Mouse (Mus musculus): ENCODE data around the gene Dst. TPM values are rescaled to one million over a fixed set of nuclear protein-coding genes. Genes with fewer than 3 reads are reported as not detected.

Gene Dst
- 100 to 1,000 TPM; 243 to 269 TPM for total RNA-seq (2021)

DNA sequence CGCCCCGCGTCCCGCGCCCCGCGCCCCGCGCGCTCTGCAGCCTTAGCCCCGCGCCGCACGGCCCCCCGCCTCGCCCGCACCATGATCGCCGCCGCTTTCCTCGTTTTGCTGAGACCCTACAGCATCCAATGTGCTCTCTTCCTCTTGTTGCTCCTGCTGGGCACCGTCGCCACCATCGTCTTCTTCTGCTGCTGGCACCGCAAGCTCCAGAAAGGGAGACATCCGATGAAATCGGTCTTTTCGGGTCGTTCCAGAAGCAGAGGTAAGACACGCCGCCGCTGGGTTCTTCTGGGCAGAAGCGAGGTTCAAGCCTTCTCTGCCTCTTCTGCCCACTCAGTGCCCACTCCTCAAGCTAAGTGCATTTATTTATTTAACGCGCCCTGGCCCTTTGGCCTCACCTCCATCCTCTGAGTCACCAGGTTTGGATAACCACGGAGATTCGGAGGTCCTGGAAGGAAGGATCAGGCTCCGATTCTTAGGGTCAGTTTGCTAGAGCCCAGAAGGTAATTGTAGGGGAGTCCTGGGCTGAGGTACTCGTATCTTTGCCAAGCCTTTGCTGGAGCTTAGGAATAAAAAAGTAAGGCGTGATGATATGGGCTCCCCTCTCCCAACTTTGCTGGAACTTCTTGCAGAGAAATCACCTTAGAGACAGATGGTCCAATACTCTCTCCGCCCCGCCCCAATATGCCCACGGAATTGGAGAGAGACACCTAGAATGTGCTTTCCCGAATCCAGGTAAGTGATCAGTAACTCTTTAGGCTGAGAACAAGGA is at the start of gene Dst:
Gene Dst (plus strand): TSS at position 35 of the 772 bp plus-strand sequence.
- DNase-seq (ENCODE audit: low spot score in 2 of 2), result no peak
- intact Hi-C loops (cut with DNase I), result loop anchor here (5.0 kb wide), 3 partner anchors 39 to 96 kb away; partner anchors contain the start of gene Zfp451

GRCm38 (mm10) chr1:33869031-33869430 is 39.0 kb upstream of the Dst start:
- intact Hi-C loops (cut with DNase I), result no loop called here
- no peak for DNase-seq (ENCODE audit: low spot score in 2 of 2)

GRCm38 (mm10) chr1:33869437-33869836 is 38.6 kb upstream of the Dst start:
- intact Hi-C loops (cut with DNase I), result no loop called here
- DNase-seq (ENCODE audit: low spot score in 2 of 2), result no peak

DNA sequence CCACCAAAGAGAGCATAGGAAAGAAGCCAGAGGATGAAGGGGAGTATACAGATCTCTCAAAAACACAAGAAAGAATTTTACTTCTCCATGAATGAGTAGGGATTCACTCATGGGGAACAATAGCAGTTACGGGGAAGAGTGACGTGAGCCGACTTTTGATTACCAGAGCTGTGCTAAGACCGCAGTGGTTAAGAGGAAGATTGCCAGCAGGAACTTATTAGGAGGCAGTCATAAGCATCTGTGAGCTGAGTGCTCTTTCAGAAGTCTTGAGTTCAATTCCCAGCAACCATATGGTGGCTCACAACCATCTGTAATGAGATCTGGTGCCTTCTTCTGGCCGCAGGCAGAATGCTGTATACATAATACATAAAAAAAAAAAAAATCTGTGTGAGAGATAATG is 34.5 kb upstream of the Dst start:
- DNase-seq (ENCODE audit: low spot score in 2 of 2), result no peak
- intact Hi-C loops (cut with DNase I), result no loop called here

GRCm38 (mm10) chr1:33875691-33876090 is 32.3 kb upstream of the Dst start:
- intact Hi-C loops (cut with DNase I), result no loop called here
- DNase-seq (ENCODE audit: low spot score in 2 of 2), result no peak

- intact Hi-C loops (cut with DNase I), result no loop called here
- DNase-seq (ENCODE audit: low spot score in 2 of 2), result no peak
Measured at GRCm38 (mm10) chr1:33876416-33876815, 31.6 kb upstream of the Dst start.

- no peak for DNase-seq (ENCODE audit: low spot score in 2 of 2)
- intact Hi-C loops (cut with DNase I), result no loop called here
Measured at GRCm38 (mm10) chr1:33878170-33878569, 29.9 kb upstream of the Dst start.

- intact Hi-C loops (cut with DNase I), result no loop called here
- peak; percentile 19 to 36 for DNase-seq (ENCODE audit: low spot score in 2 of 2)
Measured at GRCm38 (mm10) chr1:33883102-33883839, 24.8 kb upstream of the Dst start.

DNA sequence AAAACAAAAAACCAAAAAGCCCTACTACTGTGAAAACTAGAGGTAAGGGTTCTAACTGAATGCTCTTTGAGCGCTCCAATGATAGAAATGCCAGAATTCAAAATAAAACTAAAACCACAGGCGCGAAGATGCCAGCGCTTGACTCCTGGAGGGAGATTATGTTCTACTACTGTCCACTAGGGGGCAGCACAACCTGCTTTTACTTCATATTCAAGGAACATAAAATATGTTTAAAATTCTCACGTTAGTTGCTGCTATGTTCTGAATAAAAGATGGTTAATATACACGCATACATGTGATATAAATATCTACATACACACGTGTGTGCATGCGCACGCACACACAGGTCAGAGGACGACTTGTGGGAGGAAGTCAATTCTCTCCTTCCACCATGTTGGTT is 15.2 kb upstream of the Dst start:
- intact Hi-C loops (cut with DNase I), result loop anchor here (2.0 kb wide), 1 partner anchor 74 kb away; no protein-coding TSS in a partner anchor
- peak; percentile 14 to 35 for DNase-seq (ENCODE audit: low spot score in 2 of 2)

GRCm38 (mm10) chr1:33896116-33896515 is 11.9 kb upstream of the Dst start:
- no peak for DNase-seq (ENCODE audit: low spot score in 2 of 2)
- intact Hi-C loops (cut with DNase I), result no loop called here

DNA sequence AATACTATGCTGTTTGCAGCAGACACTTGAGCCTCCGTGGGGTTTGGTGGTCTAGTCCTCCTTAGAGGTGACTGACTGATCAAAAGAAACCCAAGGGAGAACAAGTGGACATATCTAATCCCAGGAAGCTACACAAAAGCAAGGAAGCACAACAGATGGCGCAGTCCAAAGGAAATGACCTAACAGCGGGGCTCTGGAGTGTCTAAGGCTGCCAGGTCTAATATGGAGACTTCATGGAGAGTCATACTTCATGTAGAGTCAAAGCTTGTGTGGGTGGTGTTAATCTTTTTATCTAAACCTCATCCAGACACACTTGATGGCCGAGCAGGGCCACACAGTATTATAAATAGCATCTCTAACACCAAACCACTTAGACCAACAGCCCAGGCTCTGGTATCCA is 11.4 kb upstream of the Dst start:
- intact Hi-C loops (cut with DNase I), result no loop called here
- DNase-seq (ENCODE audit: low spot score in 2 of 2), result no peak

GRCm38 (mm10) chr1:33897426-33897825 is 10.6 kb upstream of the Dst start:
- no peak for DNase-seq (ENCODE audit: low spot score in 2 of 2)
- intact Hi-C loops (cut with DNase I), result no loop called here

DNA sequence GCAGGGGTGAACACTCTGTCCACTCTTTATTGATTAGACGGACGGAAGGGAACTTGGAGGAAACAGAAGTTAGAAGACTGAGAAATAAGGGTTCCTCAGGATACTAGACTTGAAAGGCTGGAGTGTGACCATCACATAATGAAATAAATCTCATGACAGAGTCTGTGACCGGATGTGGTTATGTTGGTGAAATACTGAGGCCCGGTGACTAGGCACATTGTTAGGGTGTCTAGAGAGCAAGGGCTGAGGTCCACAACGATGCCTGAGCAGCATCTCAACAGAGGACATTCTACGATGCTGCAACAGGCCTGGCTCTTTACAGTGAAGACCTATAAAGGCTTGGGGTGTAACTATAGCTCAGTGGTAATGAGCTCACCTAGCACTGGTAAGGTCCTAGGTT is 9.7 kb upstream of the Dst start:
- no peak for DNase-seq (ENCODE audit: low spot score in 2 of 2)
- intact Hi-C loops (cut with DNase I), result no loop called here

DNA sequence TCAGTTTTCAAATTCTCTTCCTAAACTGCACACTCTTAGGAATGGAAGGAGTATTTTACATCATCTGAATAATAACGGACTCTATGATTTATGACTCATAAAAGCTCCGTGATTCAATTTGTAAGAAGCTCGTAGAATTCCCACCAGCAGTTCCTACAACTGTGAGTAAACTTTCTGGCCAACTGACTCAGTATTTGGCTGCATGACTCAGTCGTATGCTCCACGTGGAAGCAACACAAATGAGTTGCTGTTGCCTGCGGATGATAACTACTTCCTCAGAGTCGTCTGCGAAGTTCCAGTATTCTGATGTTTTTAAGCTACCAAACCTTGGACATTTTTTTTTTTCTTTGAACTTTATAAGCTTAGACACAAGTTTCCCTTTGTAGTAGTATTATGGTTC is 7.8 kb upstream of the Dst start:
- intact Hi-C loops (cut with DNase I), result no loop called here
- no peak for DNase-seq (ENCODE audit: low spot score in 2 of 2)

- intact Hi-C loops (cut with DNase I), result no loop called here
- DNase-seq (ENCODE audit: low spot score in 2 of 2), result no peak
Measured at GRCm38 (mm10) chr1:33903587-33903986, 4.4 kb upstream of the Dst start.

DNA sequence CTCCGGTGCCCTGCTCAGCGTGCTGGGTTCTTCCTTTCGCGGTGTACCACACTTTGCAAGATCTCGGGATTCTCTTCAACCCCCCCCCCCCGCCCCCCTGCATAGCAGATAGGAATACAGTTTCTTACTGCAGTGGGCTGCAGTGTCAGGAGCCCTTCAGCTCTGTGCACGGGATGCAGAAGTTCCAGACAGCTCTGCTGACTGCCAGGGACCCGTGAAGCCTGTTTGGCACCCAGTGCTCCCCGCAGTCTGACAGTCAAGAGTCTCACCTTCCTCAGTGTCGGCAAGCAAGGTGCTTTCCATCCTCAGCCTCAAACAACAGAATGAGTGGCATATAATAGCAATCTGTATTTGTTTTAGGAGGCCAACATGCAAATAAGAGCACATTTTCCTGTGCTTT is 1.8 kb upstream of the Dst start:
- intact Hi-C loops (cut with DNase I), result loop anchor here (5.0 kb wide), 3 partner anchors 41 to 94 kb away; partner anchors contain the start of gene Zfp451
- no peak for DNase-seq (ENCODE audit: low spot score in 2 of 2)

- DNase-seq (ENCODE audit: low spot score in 2 of 2), result peak; percentile 35 to 46
- intact Hi-C loops (cut with DNase I), result loop anchor here (5.0 kb wide), 3 partner anchors 40 to 95 kb away; partner anchors contain the start of gene Zfp451
Measured at GRCm38 (mm10) chr1:33906927-33907326, 1.1 kb upstream of the Dst start.

DNA sequence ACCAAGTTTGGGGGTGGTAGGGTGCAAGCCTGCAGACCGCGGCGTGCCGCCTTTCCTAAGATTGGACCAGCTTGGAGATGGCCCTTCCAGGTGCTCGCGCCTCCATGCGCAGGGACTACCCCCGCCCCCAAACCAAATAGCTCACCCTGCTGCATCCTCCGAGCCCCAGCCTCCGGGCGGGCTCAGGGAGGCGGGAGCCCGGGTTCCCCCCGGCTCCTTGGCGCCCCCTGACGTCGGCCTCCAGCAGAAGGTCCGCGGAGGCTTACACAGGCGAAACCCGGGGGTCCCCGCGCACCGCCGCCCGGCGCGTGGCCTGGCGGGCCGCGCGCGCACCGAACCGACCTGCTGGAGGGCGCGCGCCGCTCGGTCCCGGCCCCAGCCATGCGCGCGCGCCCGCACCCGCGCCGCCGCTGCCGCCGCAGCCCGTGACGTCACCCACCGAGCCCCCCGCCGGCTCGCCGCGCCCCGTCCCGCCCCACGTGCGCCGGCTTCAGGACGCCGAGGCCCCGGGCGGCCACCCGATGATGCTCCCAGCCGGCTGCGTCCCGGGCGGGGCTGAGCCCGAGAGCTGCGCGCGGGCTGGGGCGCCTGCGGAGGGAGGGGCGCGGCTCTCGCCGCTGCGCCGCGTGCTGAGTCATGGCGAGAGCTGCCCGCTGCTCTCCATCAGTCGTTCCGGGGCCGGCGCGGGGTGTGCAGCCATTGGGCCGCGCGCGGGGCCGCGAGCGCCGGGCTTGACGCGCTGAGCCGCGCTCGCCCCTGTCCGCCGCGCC is 419 bp upstream of the Dst start, which contains the start of gene Bend6:
Gene Bend6 (minus strand): TSS at position 396 of the 770 bp plus-strand sequence.
- intact Hi-C loops (cut with DNase I), result loop anchor here (5.0 kb wide), 3 partner anchors 40 to 95 kb away; partner anchors contain the start of gene Zfp451
- peak; percentile 81 to 87 for DNase-seq (ENCODE audit: low spot score in 2 of 2)

DNA sequence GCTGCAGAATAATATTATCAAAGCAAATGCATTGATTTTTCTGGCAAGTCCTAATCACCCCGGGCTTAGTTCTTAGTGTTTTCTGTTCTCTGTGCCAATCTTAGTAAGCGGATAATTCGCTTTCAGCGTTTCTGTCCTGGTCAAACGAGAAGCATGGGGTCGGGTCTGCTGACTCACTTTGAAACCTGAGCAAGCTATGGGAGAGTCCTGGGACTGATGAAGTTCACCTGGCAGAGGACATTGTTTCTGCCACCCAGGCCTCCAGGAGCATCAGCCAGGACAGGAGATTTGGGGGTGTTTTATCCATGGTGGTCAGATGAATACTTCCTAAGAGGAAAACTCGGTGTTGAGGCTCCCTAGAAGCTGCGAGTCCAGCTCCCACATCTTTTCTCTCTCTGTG is 3.6 kb downstream of the Dst start:
- intact Hi-C loops (cut with DNase I), result no loop called here
- no peak for DNase-seq (ENCODE audit: low spot score in 2 of 2)

DNA sequence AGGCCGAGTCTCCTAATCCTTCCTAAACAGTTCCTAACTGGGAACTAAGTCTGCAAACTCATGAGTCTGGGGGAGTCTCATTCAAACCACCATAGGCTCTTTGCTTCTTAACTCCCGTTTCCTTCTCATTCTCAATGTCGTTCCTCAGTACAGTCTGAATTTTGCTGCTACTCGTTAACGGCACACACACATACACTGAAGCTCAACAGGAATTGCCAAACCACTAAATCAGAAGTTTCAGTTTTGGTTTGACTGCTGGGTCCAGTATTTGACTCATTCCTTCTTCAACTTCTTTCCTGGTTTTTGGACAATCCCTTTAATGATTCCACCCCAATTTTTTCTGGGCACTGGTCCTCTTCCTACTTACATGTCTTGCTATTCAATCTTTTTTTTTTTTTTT is 8.5 kb downstream of the Dst start:
- DNase-seq (ENCODE audit: low spot score in 2 of 2), result no peak
- intact Hi-C loops (cut with DNase I), result no loop called here

Measured in left cerebral cortex, postnatal 36 days (tissue).